Mouse (Mus musculus) heart, embryonic 15.5 days (tissue): ENCODE data around the gene Myg1. TPM values are rescaled to one million over a fixed set of nuclear protein-coding genes. Genes with fewer than 3 reads are reported as not detected.
"Not testable (repeated sequence)": the region's sequence is repeated elsewhere in the genome, so short reads cannot be mapped to it uniquely, and the experiment has no call there.

Experiments used
- ATAC-seq: fragments of 200-750 bp; cut with Nextera tagmentation; replicated peaks from 2 replicates; pipeline ENCODE4 v1.8.0; 2017; ENCODE audit warnings: low read depth, moderate TSS enrichment; ENCODE audit not compliant: insufficient number of reproducible peaks, insufficient read depth, low FRiP score
- H3K27ac ChIP-seq: fragments of 300-500 bp; sonication (generic); 2 replicates; pipeline ENCODE4 v1.5.1; 2015; ENCODE audit warnings: mild to moderate bottlenecking, inconsistent platforms
- H3K27me3 ChIP-seq: fragments of 300-500 bp; sonication (generic); 2 replicates; pipeline ENCODE4 v1.6.1; 2015; ENCODE audit warnings: inconsistent platforms
- H3K36me3 ChIP-seq: fragments of 300-500 bp; sonication (generic); 2 replicates; pipeline ENCODE4 v1.6.1; 2015; ENCODE audit warnings: mild to moderate bottlenecking, inconsistent platforms
- H3K4me1 ChIP-seq: fragments of 300-500 bp; sonication (generic); replicated peaks from 2 replicates; pipeline ENCODE4 v1.6.1; 2015; ENCODE audit warnings: inconsistent platforms
- H3K4me2 ChIP-seq: fragments of 300-500 bp; sonication (generic); 2 replicates; pipeline ENCODE4 v1.6.1; 2015; ENCODE audit warnings: inconsistent platforms, mild to moderate bottlenecking, moderate library complexity
- H3K4me3 ChIP-seq: fragments of 300-500 bp; sonication (generic); 2 replicates; pipeline ENCODE4 v1.5.1; 2015; ENCODE audit warnings: mild to moderate bottlenecking, inconsistent platforms
- H3K9ac ChIP-seq: fragments of 300-500 bp; sonication (generic); 2 replicates; pipeline ENCODE4 v1.6.1; 2015; ENCODE audit warnings: mild to moderate bottlenecking, inconsistent platforms
- H3K9me3 ChIP-seq: fragments of 300-500 bp; sonication (generic); replicated peaks from 2 replicates; pipeline ENCODE4 v1.6.1; 2016; ENCODE audit warnings: inconsistent platforms
- WGBS: fragments of 180-500 bp; shearing (Covaris S2); methylation state at CpG from one replicate; pipeline ENCODE4 v1.1.7; 2015; ENCODE audit warnings: mixed read lengths; 5-methylcytosine and 5-hydroxymethylcytosine counted together
- polyA plus RNA-seq: library from polyadenylated mRNA; unstranded; fragments of >200 nt; fragmentation: Nextera tagmentation; extraction: Ambion mirVana; gene quantifications from 2 replicates; pipeline ENCODE4 v1.2.1, GENCODE M21; 2015

Myg1 gene
- polyA plus RNA-seq, 1 experiment from 2014 or later: 47.9 TPM

DNA sequence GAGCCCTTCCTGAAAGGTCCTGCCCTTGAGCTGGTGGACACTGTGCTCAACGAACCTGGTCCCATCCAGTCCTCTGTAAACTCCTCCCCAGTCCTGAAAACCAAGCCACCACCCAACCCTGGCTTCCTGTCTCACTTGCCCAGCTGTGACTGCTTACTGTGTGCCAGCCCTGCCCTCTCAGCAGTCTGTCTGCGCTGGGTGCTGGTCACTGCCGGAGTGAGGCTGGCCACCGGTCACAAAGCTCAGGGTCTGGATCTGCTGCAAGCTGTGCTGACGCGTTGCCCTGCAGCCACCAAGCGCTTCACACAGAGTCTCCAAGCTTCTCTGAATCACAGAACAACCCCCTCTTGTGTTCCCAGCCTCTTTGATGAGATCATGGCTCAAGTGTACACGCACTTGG lies 16.2 kb upstream of the Myg1 start:
- no peak for ATAC-seq
- Histone ChIP-seq H3K4me2 (no peak overlapping the region), H3K9me3 (no peaks in the 10 kb centered on the region), H3K4me3 (no peak overlapping the region), H3K4me1 (no peaks in the 10 kb centered on the region), H3K9ac (no peak overlapping the region), H3K27ac (no peak overlapping the region), H3K36me3 (peaks cover 65% of the 10 kb centered on the region), H3K27me3 (no peaks in the 10 kb centered on the region)
- WGBS: 80% methylated on average over 8 of the region's 8 CpGs

DNA sequence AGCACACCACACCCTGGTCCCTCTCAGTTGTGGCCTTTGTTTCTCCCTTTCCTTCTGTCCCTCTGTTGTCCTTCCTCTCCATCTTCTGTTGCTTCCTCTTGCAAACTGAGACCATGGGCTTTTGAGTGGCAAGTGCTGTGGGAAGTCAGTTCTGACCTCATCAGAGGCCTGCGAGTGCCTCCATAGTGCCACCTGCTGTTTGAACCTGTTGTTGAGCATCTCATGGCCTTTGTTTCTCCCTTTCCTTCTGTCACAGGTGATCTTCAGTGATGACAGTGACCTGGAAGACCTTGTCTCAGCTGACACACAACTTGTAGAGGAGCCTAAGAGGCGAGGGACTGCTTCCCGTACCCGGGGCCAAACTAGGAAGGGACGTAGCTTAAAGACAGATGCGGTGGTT lies 15.2 kb upstream of the Myg1 start:
- no peak overlapping the region for H3K4me3 ChIP-seq
- no peak for ATAC-seq
- H3K9me3 ChIP-seq: no peaks in the 10 kb centered on the region
- WGBS: 82% methylated on average over 6 of the region's 6 CpGs
- no peaks in the 10 kb centered on the region for H3K27me3 ChIP-seq
- H3K4me2 ChIP-seq: no peak overlapping the region
- no peaks in the 10 kb centered on the region for H3K4me1 ChIP-seq
- no peak overlapping the region for H3K27ac ChIP-seq
- H3K36me3 ChIP-seq: peaks cover 75% of the 10 kb centered on the region
- H3K9ac ChIP-seq: no peak overlapping the region

DNA sequence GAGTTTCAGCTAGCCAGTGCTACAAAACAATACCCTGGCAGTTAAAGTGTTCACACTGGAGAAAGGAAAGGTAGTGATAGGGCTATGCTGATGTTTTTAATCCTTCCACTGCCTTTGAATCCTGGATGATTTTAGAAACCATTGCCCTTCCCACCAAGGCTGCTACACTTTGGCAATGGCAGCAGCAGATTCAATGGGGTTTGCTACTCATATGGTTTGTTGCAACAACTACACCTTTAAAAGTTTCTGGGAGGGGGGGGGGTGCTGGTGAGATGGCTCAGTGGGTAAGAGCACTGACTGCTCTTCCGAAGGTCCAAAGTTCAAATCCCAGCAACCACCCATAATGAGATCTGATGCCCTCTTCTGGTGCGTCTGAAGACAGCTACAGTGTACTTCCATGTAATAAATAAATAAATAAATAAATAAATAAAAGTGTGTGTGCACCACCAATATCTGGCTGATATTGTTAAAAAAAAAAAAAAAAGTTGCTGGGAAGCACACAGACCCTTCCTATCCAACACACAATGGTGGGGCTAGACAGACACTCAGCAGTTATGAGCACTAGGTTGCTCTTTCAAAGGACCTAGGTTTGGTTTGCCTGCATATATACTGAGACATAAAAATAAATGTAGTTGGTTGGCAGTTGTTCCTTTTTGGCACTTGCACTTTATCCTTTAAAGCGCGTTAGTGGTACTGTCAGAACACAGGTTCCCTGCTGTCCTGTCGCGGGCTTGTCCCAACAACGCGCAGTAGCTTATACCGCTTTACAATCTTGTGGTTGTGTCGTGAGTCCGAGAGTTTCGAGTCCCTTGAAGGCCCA lies 6.6 kb upstream of the Myg1 start:
- Histone ChIP-seq H3K9me3 (no peaks in the 10 kb centered on the region), H3K27ac (no peak overlapping the region), H3K4me1 (peaks cover 12% of the 10 kb centered on the region), H3K9ac (no peak overlapping the region), H3K27me3 (no peaks in the 10 kb centered on the region), H3K4me3 (no peak overlapping the region), H3K4me2 (no peak overlapping the region), H3K36me3 (peaks cover 50% of the 10 kb centered on the region)
- ATAC-seq: no peak
- 72% methylated on average over 12 of the region's 12 CpGs for WGBS

DNA sequence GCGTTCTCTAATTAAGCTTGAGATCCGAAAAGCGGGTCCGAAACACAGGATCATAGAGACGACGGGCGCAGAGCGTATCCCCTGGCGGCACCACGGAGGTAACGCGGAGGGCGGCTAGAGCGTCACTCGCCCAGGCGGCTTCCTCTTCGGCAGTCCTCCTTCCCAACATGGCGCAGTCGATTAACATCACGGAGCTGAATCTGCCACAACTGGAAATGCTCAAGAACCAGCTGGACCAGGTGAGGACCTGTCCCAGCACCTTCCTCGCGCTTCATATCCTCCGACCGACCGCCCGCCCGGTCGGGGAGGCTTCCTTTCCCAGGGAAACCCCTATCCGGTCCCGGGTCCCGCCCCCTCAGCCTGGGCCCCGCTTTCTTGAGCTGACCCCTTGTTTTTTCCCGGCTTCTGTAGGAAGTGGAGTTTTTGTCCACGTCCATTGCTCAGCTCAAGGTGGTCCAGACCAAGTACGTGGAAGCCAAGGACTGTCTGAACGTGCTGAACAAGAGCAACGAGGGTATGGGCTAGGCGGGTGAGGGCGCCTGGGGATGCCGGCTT lies 5.4 kb upstream of the Myg1 start, which contains the start of gene Pfdn5:
Gene Pfdn5, plus strand, starts transcription at position 95 of the 555 bp plus-strand sequence.
- H3K4me3 ChIP-seq: peak within 1 kb of the TSS; percentile 70
- H3K4me1 ChIP-seq: peaks cover 13% of the 10 kb centered on the region
- no peaks in the 10 kb centered on the region for H3K9me3 ChIP-seq
- WGBS: 0% methylated on average over 40 of the region's 40 CpGs
- peak within 1 kb of the TSS; percentile 68 for H3K4me2 ChIP-seq
- no peaks in the 10 kb centered on the region for H3K27me3 ChIP-seq
- ATAC-seq: peak; percentile 84
- peak within 1 kb of the TSS; percentile 74 for H3K27ac ChIP-seq
- peak within 1 kb of the TSS; percentile 76 for H3K9ac ChIP-seq
- peaks cover 45% of the 10 kb centered on the region for H3K36me3 ChIP-seq

DNA sequence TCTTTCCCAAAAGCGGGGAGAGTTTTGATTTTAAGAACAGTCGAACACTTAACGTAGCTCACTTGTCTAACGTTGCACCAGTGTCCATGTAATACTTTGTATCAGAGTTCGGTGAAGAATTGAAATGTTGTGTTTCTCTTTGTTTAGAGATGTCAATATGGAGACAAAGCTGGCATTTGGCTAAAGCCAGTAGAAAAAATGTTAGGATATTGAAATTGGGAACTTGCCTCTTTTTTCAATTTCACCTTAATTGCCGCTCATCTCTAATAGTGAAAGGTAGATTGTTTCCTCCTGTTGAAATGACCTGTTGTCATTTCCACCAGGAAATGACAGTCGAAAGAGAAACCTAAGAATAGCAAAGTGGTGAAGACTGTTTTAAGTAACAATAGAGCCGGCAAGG lies 4.6 kb upstream of the Myg1 start:
- peaks cover 17% of the 10 kb centered on the region for H3K4me1 ChIP-seq
- H3K9ac ChIP-seq: peak overlapping the region; percentile 76
- no peak overlapping the region for H3K27ac ChIP-seq
- H3K4me3 ChIP-seq: peak overlapping the region; percentile 70
- no peak for ATAC-seq
- 53% methylated on average over 8 of the region's 8 CpGs for WGBS
- no peaks in the 10 kb centered on the region for H3K9me3 ChIP-seq
- peak overlapping the region; percentile 68 for H3K4me2 ChIP-seq
- peaks cover 37% of the 10 kb centered on the region for H3K36me3 ChIP-seq
- no peaks in the 10 kb centered on the region for H3K27me3 ChIP-seq

DNA sequence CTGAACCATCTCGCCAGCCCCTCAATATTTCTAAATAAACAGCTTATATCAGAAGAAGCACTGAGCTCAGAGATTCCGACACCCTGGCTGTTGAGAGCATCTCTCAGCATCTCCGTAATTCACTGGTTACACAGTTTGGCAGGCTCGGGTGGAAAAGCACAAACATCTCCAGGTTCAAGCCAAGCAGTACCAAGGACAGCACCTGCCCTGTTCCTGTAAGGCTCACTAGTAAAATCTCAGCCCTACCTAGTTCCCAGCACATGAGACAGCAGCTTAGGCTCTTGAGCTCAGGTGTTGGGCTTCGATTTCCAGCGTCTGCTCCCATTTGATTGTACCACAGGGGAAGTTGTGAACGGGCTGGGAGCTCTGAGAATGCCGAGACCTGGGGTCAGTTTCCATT lies 3.7 kb downstream of the Myg1 start:
- peaks cover 50% of the 10 kb centered on the region for H3K36me3 ChIP-seq
- H3K4me1 ChIP-seq: peaks cover 19% of the 10 kb centered on the region
- H3K27ac ChIP-seq: no peak overlapping the region
- no peak for ATAC-seq
- H3K9me3 ChIP-seq: no peaks in the 10 kb centered on the region
- no peak overlapping the region for H3K4me2 ChIP-seq
- H3K9ac ChIP-seq: no peak overlapping the region
- H3K4me3 ChIP-seq: no peak overlapping the region
- WGBS: 78% methylated on average over 8 of the region's 8 CpGs
- no peaks in the 10 kb centered on the region for H3K27me3 ChIP-seq

DNA sequence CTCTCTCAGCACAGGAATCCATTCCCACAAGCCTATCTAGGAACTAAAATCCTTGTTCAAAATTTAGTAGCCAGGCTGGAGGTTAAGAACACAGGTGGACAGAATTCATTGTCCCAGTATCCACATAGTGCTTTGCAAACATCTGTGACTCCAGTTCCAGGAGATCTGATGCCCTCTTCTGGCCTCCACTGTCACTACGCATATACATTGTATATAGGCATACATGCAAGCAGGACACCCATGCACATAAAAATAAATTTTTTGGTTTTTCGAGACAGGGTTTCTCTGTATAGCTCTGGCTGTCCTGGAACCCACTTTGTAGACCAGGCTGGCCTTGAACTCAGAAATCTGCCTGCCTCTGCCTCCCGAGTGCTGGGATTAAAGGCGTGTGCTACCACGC lies 4.4 kb downstream of the Myg1 start:
- not testable (repeated sequence) for H3K9ac ChIP-seq, H3K27ac ChIP-seq, H3K27me3 ChIP-seq, H3K4me3 ChIP-seq, H3K9me3 ChIP-seq, ATAC-seq, H3K4me2 ChIP-seq
- H3K4me1 ChIP-seq: peaks cover 19% of the 10 kb centered on the region
- H3K36me3 ChIP-seq: peaks cover 47% of the 10 kb centered on the region
- 88% methylated on average over 5 of the region's 5 CpGs for WGBS

DNA sequence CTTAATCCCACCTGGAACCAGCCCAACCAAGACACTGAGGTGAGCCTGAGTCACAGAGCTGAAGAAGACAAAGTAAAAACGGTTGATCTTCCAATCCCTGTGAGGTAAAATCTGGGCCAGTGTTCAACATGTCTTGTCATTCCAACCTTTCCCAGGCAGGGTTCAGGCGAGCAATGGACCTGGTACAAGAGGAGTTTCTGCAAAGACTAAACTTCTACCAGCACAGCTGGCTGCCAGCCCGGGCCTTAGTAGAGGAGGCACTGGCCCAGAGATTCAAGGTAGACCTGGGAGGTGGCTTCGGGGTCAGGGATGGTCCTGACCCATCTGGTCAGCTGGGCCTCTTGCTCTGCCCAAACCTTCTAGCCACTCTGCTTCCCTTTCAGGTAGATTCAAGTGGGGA lies 5.4 kb downstream of the Myg1 start:
- no peak overlapping the region for H3K9ac ChIP-seq
- peaks cover 13% of the 10 kb centered on the region for H3K4me1 ChIP-seq
- ATAC-seq: no peak
- no peaks in the 10 kb centered on the region for H3K9me3 ChIP-seq
- no peak overlapping the region for H3K27ac ChIP-seq
- peaks cover 47% of the 10 kb centered on the region for H3K36me3 ChIP-seq
- no peak overlapping the region for H3K4me3 ChIP-seq
- H3K4me2 ChIP-seq: no peak overlapping the region
- whole genome bisulfite sequencing: 87% methylated on average over 4 of the region's 4 CpGs
- no peaks in the 10 kb centered on the region for H3K27me3 ChIP-seq

DNA sequence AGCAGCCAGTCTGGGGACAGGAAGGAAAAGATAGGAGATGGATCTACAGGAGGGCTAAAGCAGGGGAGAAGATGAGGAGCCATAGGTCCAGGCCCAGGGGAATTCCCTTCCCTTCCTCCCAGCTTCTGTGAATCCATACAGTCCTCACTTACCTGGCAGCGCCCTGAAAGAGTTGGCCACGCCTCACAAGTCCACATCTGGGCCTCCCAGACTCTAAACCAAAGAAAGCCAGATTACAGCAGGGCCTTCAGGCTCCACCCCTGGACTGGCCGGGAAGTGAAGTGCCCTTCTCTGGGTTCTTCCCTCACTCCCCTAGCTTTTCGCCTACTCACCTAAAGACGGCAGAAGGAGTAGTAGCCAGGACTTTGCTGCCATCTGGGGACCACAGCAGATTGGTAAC lies 8.1 kb downstream of the Myg1 start:
- no peak for ATAC-seq
- Histone ChIP-seq H3K9ac (no peak overlapping the region), H3K4me2 (no peak overlapping the region), H3K4me3 (no peak overlapping the region), H3K27me3 (no peaks in the 10 kb centered on the region), H3K27ac (no peak overlapping the region), H3K4me1 (no peaks in the 10 kb centered on the region), H3K9me3 (no peaks in the 10 kb centered on the region), H3K36me3 (peaks cover 46% of the 10 kb centered on the region)
- WGBS: 63% methylated on average over 5 of the region's 5 CpGs

DNA sequence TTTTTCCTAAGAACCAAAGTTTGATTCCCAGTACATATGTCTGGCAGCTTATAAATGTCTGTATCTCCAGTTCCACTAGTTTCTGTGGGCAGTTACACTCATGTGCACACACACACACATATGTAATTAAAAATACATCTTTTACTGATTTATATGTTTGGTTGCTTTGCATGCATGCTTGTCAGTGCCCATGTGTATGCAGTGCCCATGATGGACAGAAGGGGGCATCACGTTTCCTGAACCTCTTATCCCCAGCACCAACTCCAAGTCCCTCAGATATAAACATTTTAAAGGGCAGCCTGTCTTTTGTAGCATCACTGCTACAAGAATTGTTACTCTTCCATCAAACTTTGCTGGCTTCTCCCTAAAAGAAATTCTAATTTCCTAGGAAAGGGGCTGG lies 10.1 kb downstream of the Myg1 start:
- Histone ChIP-seq H3K9ac (no peak overlapping the region), H3K4me1 (no peaks in the 10 kb centered on the region), H3K27ac (no peak overlapping the region), H3K36me3 (peaks cover 51% of the 10 kb centered on the region), H3K27me3 (no peaks in the 10 kb centered on the region), H3K9me3 (no peaks in the 10 kb centered on the region), H3K4me2 (no peak overlapping the region), H3K4me3 (no peak overlapping the region)
- no peak for ATAC-seq
- WGBS: 10% methylated on average over 1 of the region's 1 CpGs

DNA sequence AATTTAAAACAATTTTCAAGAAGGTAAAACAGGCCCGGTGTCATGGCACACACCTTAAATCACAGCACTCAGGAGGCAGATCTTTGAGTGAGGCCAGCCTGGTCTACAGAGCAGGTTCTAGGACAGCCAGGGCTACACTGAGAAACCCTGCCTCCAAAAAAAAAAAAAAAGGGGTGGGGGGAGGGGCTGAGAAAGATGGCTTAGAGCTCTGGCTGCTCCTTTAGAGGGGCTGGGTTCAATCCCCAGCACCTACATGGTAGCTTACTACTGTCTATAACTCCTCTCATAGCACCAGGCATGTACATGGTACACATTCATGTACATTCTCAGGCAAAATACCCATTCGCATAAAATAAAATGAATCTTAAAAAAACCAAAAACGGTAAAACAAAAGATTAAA lies 13.0 kb downstream of the Myg1 start:
- no peak overlapping the region for H3K4me2 ChIP-seq
- H3K9ac ChIP-seq: no peak overlapping the region
- no peak overlapping the region for H3K27ac ChIP-seq
- H3K9me3 ChIP-seq: no peaks in the 10 kb centered on the region
- H3K4me3 ChIP-seq: no peak overlapping the region
- peaks cover 33% of the 10 kb centered on the region for H3K36me3 ChIP-seq
- no peaks in the 10 kb centered on the region for H3K4me1 ChIP-seq
- no peaks in the 10 kb centered on the region for H3K27me3 ChIP-seq
- WGBS: 91% methylated on average over 3 of the region's 3 CpGs
- ATAC-seq: no peak

DNA sequence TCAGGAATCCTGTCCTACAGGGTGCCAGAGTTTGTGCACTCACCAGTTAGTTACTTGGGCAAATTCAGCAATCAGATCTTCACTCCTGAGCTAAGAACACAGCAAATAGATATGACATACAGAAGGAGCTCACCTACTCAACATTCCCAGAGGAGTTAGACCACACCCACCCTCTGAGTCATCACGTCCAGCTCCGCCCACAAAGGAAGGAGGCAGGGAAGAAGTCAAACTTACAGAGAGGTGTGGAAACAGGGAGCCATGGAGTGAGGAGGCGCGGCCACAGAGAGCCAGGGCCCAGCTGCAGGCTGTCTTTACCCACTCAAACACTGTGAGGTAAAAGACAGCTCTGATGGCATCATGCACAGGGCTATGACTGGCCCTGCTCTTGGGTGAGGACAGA lies 14.9 kb downstream of the Myg1 start:
- Histone ChIP-seq H3K27ac (no peak overlapping the region), H3K36me3 (peaks cover 29% of the 10 kb centered on the region), H3K4me3 (no peak overlapping the region), H3K9ac (no peak overlapping the region), H3K4me1 (peaks cover 10% of the 10 kb centered on the region), H3K27me3 (no peaks in the 10 kb centered on the region), H3K4me2 (no peak overlapping the region), H3K9me3 (no peaks in the 10 kb centered on the region)
- ATAC-seq: no peak
- 58% methylated on average over 4 of the region's 4 CpGs for WGBS
